Mouse (Mus musculus) forelimb bud, embryonic 11.5 days (tissue): ENCODE measurements around the gene Dscam.

Source experiments
- DNase-seq: peaks from one replicate; pipeline ENCODE4 v3.0.0-alpha.2; 2012; ENCODE audit warnings: low read depth, low spot score

Dscam gene

GRCm38 (mm10) chr16:96724123-96724522 lies 446.4 kb downstream of the Dscam start:
- DNase-seq: no peak

- no peak for DNase-seq
Observed at GRCm38 (mm10) chr16:96723066-96723669, 447.4 kb downstream of the Dscam start.

DNA sequence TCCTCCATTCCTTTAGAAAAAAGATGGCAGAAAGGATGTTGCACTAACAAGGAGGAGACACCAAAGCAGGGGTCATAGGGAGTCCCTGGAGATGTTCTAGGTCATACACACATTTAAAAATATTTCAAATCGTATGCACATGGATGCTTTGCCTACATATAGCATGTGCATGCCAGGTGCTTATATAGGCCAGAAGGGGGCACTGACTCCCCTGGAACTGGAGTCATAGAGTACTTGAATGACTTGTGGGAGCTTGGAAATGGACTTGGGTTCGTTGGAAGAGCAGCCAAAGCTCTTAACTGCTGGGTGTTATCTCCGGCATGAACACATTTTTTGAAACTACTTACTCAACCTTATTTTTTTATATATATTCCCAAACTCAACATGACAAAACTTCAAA lies 448.4 kb downstream of the Dscam start:
- no peak for DNase-seq

DNA sequence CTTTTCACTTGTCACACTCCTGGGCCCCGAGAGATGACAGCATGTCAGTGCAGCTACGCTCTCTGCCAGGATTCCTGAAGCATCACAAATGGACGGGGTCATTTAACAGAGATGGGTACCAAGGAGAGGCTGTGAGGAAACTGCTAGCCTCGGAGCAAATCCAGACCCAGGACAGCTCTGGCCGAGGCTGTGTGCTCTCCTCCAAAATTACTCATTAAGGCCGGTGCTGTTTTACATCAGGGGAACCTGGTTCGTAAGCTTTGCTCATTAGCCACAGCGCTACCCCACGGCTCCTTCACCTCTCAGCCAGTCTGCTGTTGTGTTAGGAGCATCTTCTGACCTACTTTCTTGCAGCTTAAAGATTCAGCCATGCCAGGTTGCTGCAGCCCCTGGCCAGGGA lies 449.3 kb downstream of the Dscam start:
- no peak for DNase-seq

GRCm38 (mm10) chr16:96720666-96721065 lies 449.9 kb downstream of the Dscam start:
- DNase-seq: no peak

- DNase-seq: no peak
Observed at GRCm38 (mm10) chr16:96718221-96718620, 452.3 kb downstream of the Dscam start.

GRCm38 (mm10) chr16:96716633-96717032 lies 453.9 kb downstream of the Dscam start:
- no peak for DNase-seq

DNA sequence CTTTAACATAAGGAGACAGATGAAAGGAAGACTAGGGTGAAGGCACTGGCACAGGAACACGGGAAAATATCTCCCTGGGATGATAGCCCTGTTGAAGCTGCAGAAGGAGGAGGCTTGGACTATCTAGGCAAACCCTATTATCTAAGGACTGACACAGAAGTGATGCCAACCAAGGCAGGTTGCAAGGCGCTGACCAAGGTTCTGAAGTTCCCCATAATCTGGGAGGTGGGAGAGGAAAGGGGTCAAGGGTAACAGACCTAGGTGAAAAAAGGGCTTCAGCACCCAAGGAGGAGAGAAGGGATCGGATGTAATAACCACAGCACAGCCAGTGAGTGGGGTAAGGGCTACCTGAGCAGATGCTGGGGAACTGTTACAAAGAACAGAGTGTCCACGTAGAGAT lies 458.6 kb downstream of the Dscam start:
- DNase-seq: peak; percentile 59

GRCm38 (mm10) chr16:96700551-96700950 lies 470.0 kb downstream of the Dscam start:
- no peak for DNase-seq

- DNase-seq: no peak
Observed at GRCm38 (mm10) chr16:96695882-96696281, 474.7 kb downstream of the Dscam start.

DNA sequence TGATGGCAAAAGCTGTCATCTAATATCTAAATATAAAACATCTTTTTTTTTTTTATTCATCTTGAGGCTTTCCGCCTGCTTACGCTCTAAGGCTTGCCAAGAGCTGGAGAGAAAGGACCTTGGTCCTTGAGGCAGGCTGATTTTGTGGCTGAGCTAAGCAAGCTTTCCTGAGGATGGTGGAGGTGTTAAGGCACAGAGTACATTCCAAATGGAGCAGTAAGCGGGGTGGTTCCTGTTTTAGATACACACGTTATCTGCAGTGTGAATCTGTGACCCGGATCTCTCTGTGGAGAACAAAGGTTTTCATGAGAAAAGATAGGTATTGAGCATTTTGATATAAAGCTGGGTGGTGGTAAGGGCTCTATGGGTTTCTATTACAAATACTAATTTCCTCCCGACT lies 479.0 kb downstream of the Dscam start:
- DNase-seq: no peak

GRCm38 (mm10) chr16:96690052-96690451 lies 480.5 kb downstream of the Dscam start:
- DNase-seq: no peak

DNA sequence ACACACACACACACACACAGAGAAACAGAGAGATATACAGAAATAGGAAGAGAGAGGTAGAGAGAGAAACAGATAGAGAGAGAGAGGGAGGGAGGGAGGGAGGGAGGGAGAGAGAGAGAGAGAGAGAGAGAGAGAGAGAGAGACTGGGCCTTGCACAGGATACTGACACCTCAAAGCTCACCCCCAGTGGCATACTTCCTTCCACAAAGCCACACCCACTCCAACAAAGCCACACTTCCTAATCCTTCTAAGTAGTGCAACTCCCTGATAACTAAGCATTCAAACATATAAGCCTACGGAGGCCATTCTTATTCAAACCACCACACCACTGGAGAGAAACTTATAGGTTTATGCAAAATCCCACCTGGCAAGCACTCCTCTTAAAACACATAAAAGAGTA lies 481.1 kb downstream of the Dscam start:
- DNase-seq: no peak

DNA sequence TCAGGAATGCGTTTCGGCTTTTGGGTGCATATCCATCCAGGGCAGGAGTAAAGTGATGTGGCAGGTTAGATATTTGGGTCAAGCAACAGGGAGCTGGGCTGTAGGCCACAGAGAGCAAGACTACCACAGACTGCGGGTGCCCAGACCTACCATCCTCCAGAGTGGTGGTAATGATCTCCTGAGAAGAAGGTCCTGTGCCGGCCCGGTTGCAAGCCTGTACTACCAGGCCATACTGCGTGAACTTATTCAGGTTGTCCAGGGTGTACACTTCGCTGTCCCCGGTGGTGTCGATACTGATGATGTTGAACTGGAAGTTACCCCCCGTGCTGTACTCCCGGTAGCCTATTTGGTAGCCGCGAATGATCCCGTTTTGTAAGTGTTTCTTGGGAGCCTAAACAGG lies 485.5 kb downstream of the Dscam start:
- no peak for DNase-seq

GRCm38 (mm10) chr16:96684581-96684980 lies 486.0 kb downstream of the Dscam start:
- DNase-seq: peak; percentile 54

GRCm38 (mm10) chr16:96682289-96682972 lies 488.1 kb downstream of the Dscam start:
- no peak for DNase-seq

- no peak for DNase-seq
Observed at GRCm38 (mm10) chr16:96679981-96680380, 490.6 kb downstream of the Dscam start.

- DNase-seq: no peak
Observed at GRCm38 (mm10) chr16:96677471-96677870, 493.1 kb downstream of the Dscam start.

DNA sequence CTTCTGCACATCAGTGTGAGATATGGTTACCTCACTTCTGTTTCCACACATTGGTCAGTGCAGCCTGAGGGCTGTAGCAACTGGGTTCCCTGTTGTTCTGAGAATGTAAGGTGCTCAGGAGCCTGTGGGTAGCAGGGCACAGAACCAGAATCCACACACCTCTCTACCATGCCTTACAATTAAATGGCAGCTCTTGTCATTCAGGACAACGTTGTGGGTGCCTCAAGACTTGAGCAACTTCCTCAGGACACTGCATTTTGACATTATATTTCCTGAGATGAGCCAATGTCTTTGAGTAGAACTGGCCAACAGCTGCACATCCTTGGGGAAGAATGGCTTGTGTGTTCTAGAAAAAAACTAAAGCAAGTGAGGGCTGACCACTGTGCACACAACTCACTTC lies 493.9 kb downstream of the Dscam start:
- no peak for DNase-seq

DNA sequence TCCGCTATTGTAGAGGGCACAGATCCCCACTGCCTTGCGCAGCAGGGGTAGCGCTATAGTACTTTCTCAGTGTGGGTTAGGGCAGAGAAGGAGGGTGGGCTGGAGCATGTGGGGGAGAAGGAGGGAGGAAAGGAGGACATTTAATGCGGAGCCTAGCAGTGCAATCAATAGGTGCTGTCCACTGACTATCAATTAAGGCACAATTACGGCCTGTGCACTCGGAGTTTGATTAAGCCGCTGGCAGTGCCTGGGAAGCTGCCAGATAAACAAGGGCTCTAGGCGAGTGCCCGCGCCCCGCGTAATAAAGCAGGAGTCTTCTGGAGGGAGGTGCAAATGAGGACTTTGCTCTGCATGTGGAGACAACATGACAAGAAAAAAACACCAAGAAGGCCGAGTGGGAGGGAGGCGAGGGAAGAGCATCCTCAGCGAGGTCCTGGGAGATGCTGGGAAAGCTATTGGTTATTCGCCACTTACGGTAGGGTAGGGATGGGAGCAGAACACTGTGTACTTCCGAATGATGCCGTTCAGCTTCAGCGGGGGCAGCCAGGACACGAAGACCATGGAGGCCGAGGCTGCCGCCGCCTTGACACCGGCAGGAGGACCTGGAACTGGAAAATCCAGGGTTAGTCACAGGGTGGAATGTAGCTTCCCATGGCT lies 497.2 kb downstream of the Dscam start:
- no peak for DNase-seq

- DNase-seq: peak; percentile 35
Observed at GRCm38 (mm10) chr16:96671603-96672374, 498.8 kb downstream of the Dscam start.

GRCm38 (mm10) chr16:96669706-96670105 lies 500.8 kb downstream of the Dscam start:
- DNase-seq: no peak
